ENCODE assay signal across 9 mouse cellular contexts in the genomic region with DNA sequence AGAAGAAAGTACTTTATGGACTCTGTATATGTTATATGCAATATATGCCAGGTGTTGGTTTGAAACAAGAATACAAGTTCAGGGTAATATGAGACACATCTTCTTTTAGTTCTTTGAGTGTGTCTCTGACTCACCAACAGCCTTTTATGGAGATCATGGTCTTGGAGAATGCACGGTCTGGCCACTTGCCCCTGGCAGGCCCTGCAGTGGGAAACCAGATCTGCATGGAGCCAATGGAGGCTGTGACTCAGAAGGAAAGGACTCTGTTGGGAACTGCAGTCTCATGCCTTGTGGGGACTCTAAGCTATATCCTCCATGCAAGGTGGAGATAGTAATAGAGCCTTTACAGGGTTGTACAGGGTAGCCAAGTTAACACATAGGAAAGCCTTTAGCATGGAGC. TPM values are rescaled to one million over a fixed set of nuclear protein-coding genes. Genes with fewer than 3 reads are reported as not detected.
DNase-seq lines count a peak whose midpoint lies in the region.
"Had no signal": no experiment of that assay in that cellular context is flagged by ENCODE, and none has a peak within 500 bp of the region (broad histone marks: within the 10 kb centered on the region; RNA-seq: fewer than 3 reads in every experiment).

No protein-coding gene starts in this region.

- intact Hi-C loops in gastrocnemius, postnatal 14 days (cut with DNase I; ENCODE audit: low total_unique reads) = no loop called here

- peak; percentile 30 for DNase-seq in ovary, adult 18-20 months (ENCODE audit: low spot score)
- no peak for DNase-seq in ovary, postnatal 14 days (ENCODE audit: low spot score)
- DNase-seq in adrenal gland, postnatal 10 days = peak; percentile 46
- DNase-seq in gastrocnemius, postnatal 14 days = peak; percentile 88
- peak; percentile 92 for DNase-seq in skeletal muscle tissue, adult 2 months (ENCODE audit: low read depth, low spot score)
- no peak for DNase-seq in T-cell, adult 2 months (ENCODE audit: low spot score)
- no peak for DNase-seq in kidney, postnatal 10 days
- DNase-seq: spleen, adult 18-20 months; thymus, adult 18-20 months had no signal

RNA-seq across cellular contexts. Expression of a gene that starts 12.5 kb away (rescaled TPM):
- 10 to 100 TPM; 86.9 to 90.3 TPM for total RNA-seq in adrenal gland, postnatal 10 days (2021)
- 10 to 100 TPM; 39.1 to 44.7 TPM for total RNA-seq in gastrocnemius, postnatal 14 days (2021)

RNA-seq across cellular contexts. Expression of a gene that starts 24.2 kb away (rescaled TPM):
- total RNA-seq in adrenal gland, postnatal 10 days (2021) = 100 to 1,000 TPM; 395 to 399 TPM
- total RNA-seq in gastrocnemius, postnatal 14 days (2021) = 100 to 1,000 TPM; 452 to 474 TPM

RNA-seq across cellular contexts. Expression of a gene that starts 36.5 kb away (rescaled TPM):
- total RNA-seq in adrenal gland, postnatal 10 days (2021) = 10 to 100 TPM; 32.3 to 34.9 TPM
- 10 to 100 TPM; 18.2 to 18.6 TPM for total RNA-seq in gastrocnemius, postnatal 14 days (2021)

RNA-seq across cellular contexts. Expression of a gene that starts 38.7 kb away (rescaled TPM):
- total RNA-seq in adrenal gland, postnatal 10 days (2021) = 10 to 100 TPM; 21.1 to 25.4 TPM
- 1 to 10 TPM; 7.3 to 7.7 TPM for total RNA-seq in gastrocnemius, postnatal 14 days (2021)

RNA-seq across cellular contexts. Expression of a gene that starts 39.5 kb away (rescaled TPM):
- 1 to 10 TPM; 2.0 to 6.6 TPM for total RNA-seq in adrenal gland, postnatal 10 days (2021)
- total RNA-seq in gastrocnemius, postnatal 14 days (2021) = 1 to 10 TPM in 1 of 2 experiments, under 1 TPM in 1; 0.89 to 1.5 TPM

Comparison
In these comparisons a context has a peak if more than half of its experiments do, and no peak if none do; other contexts are left out.
1. DNase-seq: peak in ovary, adult 18-20 months (single experiment), adrenal gland, postnatal 10 days (single experiment), gastrocnemius, postnatal 14 days (single experiment) and skeletal muscle tissue, adult 2 months (single experiment); none in ovary, postnatal 14 days (single experiment), T-cell, adult 2 months (single experiment) and kidney, postnatal 10 days (single experiment).